Mouse (Mus musculus) layer of hippocampus, adult 9-11 months (tissue): ENCODE measurements around the gene Ikbip.
A peak's percentile ranks its signal among the peaks of the same experiment; 100 is the strongest.

ENCODE experiments used
- DNase-seq: peaks from one replicate; pipeline ENCODE4 v3.0.0; 2022

Gene Ikbip

DNA sequence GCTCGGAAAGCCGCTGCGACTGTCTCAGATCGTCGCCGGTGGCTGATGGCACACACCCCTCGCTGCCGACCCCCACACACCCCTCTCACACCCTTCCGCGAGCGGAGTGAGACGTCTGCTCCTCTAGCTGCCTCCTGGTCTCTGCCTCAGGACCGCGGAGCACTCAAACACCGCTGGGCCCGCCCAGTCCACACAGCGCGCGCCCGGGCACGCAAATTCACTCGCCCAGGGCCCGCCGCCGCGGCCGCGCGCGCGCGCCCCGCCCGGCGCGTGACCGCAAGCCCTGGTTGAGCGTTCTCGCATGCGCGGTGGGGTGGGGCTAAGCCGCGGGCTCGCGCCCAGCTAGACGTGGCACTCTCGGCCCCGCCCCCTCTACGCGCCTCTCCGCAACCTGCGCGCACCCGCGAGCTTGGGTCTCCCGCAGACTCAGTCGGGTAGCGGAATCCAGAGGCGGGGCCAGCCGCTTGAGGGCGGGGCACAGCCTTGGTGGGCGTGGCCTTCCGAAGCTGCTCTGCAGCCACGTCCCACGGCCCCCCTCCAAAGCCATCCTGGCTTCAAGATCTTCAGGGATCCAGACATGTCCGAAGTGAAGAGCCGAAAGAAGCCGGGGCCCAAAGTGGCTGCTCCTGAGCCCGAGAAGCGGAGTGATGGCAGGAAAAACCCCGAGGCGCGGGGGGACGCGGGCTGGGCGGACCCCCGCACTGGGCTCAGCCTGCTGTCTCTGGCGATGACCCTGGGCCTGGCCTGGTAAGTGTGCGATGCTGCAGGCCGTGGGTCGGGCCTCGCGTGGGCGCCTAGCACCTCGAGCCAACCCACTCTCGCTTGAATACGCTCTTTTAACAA is at the start of gene Ikbip, which contains the start of gene Apaf1:
TSS of gene Ikbip (plus strand) at position 391 of the 843 bp plus-strand sequence.
TSS of gene Apaf1 (minus strand) at position 221 of the 843 bp plus-strand sequence.
- peak; percentile 100 for DNase-seq

DNA sequence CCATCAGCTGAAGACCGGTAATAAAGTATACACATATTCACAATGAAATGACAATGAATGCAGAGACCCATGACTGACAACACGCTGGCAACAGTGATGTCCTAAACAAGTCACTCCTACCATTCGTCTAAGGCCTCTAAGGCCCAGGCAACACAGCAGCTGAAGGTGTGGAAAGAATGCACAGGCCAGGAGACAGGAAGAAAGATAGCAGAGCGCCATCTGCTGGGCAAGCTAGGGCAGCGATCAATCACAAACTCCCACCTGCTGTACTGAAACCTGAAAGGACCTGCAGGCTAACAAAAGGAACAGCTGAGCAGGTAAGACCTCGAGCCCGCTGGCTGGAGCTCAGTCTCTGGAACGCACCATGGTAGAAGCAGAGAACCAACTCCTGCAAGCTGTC is 48.8 kb upstream of the Ikbip start:
- peak; percentile 53 for DNase-seq

DNA sequence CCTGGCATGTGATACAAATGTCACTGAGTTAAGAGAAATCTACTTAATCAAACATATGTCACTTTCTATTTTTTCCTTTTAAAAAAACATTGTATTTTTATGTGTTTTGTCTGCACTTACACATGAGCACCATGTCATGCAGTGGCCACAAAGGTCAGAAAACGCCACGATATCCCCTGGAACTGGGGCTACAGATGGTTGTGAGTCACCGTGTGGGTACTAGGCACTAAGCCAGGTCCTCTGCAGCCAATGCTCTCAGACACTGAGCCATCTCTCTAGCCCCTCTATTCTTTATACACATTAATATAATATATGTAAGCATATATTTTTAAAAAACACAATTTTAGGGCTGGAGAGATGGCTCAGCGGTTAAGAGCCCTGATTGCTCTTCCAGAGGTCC is 33.0 kb upstream of the Ikbip start:
- no peak for DNase-seq

DNA sequence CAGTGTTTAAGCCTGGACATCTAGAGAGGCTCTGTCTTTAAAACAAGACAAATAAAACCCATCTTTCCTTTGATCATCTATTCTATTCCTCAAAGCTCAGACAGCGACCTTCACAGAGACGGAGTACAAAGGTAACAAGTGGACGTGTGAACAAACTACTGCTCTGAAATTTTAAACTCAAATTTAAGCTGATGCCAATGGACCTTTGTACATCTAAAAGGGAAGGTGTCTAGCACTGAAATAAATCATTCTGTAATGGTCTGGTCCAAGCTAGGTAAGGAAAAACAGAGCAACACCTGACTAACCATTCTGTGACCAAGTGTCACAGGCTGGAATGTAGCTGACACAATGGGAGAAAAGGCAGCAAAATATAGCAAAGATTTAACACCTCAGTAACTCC is 31.6 kb upstream of the Ikbip start:
- DNase-seq, result no peak

DNA sequence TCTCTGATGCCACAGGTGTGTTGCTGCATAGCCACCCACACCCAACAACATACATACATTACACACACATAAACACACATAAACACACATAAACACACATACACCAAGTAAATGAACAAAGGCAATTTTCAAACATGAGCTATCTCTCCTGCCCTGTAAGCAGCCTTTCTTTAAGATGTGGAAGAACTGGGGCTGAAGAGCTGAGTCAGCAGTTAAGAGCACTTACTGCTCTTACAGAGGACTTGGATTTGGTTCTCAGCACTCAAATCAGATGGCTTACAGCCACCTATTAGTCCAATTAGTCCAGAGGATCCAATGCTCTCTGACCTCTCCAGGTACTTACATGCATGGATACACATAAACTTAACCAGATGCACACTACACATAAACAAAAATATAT is 30.0 kb upstream of the Ikbip start:
- DNase-seq, result no peak

DNA sequence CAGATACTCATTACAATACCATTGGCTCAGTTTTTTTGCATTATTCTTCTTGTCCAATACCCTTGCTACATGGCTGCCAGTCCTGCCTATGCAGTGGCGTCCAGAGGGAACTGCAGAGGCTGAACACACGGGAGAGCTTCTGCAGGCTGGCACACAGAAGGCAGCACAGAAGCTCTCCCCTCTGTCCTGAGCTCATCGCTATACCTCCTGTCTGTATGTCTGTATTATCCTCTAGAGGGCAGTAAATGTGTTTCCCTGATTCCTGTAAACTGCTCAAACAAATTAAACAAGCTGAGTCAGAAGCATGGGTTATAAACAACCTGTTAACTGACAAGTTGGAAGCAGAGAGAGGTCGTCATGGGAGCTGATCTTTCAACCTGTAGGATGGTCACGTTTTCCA is 22.0 kb upstream of the Ikbip start:
- DNase-seq, result peak; percentile 19

DNA sequence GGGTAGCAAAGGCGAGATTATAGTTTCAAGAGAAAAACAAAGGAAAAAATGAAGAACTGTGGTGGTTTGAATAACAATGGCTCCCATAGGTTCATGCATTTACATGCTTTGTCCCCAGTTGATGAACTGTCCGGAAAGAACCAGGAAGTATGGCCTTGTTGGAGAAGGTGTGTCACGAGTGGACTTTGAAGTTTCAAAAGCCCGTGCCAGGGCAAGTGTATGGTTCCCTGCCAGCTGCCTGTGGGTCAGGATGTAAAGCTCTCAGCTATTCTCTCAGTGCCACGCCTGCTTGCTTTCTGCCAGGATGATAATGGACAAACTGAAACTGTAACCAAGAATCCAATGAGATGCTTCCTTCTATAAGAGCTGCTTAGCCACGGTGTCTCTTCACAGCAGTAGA is 20.4 kb upstream of the Ikbip start:
- DNase-seq, result no peak

DNA sequence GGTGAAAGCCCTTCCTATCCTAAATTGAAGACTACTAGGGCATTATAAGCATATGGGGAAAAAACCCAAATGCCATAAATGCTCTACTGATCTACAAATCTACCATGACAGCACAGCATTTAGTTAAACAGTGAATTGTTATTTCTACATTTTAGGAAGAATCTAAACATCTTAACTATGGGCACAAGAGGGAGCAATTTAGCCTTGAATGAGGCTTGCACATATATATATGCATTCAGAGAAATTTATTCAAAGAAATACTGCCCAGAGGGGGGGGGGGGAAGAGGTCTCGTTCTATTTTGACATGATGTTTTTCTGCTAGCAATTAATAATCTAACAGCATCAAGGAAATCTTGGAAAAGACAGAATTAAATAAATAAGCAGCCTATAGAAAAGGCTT is 11.0 kb upstream of the Ikbip start:
- DNase-seq, result no peak

DNA sequence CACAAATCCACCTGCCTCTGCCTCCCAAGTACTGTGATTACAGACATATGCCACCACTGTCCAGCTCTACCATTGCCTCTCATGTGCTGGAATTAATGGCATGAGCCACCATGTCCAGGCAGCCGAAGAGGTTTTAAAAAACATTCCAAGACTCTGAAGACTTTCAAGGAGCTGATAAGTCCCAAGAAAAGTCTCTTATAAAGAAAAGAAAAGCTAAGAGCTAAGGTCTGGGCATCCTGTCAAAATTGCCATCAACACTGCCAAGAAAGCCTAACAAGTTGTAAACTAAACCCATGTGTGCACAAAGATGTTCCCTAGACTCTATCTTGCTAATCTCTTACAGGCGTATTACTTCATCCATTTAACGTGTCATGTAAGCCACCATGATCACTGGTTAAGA is 9.4 kb upstream of the Ikbip start:
- no peak for DNase-seq

DNA sequence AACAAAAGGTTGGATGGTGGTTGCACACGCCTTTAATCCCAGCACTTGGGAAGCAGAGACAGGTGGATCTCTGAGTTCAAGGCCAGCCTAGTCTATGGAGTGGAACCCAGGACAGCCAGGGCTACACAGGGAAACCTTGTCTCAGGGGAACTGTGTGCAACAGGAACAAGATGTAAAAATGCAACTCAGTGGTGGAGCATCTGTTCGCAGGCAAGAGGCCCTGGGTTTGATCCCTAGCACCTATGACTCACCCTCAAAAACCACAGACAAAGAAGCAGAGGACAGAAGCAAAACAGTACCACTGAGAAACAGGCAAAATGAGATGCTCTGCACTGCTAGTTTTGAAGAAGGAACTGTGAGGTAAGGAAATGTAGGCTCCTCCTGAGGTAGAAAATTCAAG is 6.1 kb upstream of the Ikbip start:
- no peak for DNase-seq

DNA sequence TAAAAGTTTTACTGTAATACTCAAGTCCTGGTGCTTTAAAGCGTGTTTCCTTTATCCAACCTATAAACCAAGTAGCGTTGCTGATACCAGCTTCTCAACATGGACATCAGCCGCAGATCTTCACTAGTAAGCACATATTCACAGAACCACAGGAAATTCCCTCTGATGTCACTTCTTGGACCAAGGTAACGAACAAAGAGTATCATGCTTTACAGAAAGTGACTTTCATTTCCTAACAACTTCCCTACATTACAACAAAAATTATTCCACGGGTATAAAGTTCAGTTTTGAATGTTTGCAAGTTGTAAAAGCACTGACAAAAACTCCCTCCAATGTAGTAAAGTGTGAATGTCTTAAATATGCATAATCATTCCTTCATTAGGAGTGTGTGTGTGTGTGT is 2.2 kb upstream of the Ikbip start:
- DNase-seq, result no peak

DNA sequence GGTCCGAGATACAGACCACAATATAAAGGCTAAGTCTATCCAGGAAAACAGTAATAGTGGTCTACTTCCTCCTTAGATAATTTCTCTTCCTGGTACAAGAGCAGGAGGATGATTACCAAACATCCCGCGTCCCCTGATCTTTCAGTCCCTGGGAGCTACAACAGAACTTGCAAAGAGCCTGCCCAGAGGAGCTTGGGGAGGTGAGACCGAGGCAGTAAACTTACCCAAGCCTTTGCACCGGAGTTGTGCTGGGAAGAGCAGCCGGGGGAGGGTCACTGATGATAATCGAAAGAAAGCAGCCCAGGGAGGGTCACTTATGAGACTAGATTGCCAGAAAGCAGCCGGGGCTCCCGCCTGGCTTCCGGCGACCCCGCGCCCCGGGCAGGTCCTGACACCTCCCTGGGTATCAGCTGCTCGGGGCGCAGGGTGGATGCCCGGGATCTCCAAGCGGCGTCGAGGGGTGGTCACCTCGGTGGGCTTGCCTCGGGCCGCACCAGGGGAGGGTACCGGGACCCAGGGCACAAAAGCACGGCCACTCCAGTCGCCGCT is 707 bp upstream of the Ikbip start:
- no peak for DNase-seq

DNA sequence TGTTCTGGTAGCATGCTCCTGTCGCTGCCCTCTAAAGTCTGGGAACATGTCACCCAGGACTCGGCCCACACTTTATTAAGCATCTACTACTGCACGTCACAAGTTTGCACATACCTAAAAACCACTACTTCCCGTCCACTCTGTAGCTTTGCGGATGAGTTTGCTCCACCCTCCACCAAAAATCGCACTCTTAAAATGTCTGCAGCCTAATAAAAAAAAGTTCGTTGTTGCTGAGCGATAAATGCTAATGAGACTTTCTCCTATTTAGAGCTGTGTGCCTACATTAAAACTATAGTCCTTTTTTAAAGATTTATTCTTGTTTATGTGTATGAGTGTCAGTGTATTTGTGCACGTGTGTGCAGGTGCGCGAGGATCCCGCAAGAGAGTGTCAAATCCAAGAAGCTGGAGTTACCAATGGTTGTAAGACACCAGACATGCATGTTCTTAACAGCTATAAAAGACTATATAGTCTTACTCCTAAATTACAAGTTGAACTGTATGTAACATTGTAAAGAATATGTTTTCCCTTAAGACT is 720 bp downstream of the Ikbip start:
- DNase-seq, result no peak

DNA sequence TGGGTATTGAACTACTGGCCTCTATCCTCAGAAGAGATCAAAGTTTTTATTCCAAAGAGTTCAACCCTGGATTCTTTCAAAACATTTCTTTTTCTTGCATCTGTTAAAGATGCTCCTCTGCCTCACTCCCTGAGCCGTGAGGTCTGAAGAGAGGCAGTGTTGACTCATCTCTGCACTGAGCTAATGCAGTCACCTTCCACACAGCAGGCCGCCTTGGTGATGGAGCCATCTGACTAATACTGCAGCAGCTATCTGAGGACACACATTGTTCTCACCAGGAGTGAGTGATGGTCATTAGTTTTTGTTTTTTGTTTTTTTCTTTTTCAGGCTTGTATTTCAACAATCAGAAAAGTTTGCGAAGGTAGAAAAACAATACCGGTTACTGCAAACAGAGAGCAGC is 10.1 kb downstream of the Ikbip start:
- DNase-seq, result no peak

DNA sequence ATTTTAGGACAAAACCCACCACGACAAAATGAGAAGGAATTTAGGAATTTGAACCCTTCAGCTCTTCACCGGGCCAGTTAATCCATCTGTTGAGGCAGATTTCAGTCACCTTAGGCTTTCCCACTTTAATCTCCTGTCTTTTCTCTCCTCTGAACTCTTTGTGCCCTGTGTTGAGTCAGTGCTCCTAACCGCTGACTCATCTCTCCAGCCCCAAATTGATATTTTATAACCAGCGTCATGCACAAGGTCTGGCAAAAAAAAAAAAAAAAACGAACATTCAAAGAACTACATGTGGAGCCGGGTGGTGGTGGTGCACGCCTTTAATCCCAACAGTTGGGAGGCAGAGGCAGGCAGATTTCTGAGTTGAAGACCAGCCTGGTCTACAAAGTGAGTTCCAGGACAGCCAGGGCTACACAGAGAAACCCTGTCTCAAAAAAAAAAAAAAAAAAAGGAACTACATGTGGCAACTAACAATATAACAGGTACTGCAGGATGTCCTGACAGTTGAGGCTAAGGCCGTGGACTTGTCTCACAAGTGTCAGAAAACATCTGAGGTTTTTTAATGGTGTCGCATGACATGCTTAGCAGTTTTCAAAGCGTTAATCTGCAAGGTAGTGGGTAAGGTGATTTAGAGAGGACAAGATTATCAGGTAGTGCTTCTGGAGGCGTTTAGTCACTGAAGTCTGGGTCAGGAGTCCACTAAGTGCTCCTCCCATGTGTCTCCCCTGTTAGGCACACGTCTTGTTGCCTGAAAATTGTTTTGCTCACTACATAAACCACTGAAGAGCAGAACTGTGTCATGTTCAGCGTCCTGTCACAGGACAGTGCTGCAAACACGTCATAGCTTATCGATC is 11.7 kb downstream of the Ikbip start:
- no peak for DNase-seq

DNA sequence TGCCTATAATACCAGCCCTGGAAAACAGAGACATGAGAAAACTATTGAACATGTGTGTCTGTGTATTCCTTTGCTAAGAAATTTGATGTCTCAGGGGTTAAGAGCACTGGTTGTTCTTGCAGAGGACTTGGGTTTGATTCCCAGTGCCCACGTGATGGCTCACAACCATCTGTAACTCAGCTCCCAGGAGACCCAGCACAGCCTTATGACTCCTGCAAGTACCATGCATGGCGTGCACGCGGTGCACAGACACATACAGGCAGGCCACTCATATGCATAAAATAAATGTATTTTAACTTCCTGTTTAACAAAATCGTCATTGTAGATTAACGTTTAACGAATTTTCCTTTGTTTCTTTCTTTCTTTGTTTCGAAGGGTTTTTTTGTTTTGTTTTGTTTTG is 15.3 kb downstream of the Ikbip start:
- DNase-seq, result no peak

DNA sequence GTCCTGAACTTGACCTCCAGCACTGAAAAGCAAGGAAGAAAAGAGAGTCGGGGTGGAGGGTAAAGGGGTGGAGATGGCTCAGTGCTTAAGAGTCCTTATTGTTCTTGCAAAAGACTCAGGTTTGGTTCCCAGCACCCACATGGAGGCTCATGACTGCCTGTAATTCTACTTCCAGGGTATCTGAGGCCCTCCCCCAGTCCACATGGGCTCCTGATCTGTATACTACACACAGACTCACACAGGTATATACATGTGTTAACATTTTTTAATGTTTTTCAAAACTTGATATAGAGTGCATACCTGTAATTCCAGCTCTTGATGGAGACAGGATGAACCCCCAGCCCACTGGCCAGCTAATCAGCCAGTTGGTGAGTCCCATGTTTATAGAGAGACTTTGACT is 17.4 kb downstream of the Ikbip start:
- DNase-seq, result no peak

DNA sequence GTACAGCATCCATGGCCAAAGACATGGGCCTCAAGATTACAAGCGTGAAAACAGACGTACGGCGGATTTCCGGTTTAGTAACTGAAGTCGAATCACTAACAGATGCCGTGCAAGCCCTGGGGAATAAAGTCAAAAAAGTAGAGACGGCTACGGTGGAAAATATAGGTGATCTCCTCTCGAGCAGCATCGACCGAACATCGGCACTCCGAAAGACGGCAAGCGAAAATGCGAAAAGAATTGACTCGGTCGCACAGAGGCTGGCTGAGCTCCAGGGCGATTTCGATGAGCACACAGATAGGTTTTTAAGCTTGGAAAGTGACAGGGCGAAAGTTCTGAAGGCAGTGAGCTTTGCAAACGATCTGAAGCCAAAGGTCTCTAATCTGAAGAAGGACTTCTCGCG is 19.2 kb downstream of the Ikbip start:
- no peak for DNase-seq

DNA sequence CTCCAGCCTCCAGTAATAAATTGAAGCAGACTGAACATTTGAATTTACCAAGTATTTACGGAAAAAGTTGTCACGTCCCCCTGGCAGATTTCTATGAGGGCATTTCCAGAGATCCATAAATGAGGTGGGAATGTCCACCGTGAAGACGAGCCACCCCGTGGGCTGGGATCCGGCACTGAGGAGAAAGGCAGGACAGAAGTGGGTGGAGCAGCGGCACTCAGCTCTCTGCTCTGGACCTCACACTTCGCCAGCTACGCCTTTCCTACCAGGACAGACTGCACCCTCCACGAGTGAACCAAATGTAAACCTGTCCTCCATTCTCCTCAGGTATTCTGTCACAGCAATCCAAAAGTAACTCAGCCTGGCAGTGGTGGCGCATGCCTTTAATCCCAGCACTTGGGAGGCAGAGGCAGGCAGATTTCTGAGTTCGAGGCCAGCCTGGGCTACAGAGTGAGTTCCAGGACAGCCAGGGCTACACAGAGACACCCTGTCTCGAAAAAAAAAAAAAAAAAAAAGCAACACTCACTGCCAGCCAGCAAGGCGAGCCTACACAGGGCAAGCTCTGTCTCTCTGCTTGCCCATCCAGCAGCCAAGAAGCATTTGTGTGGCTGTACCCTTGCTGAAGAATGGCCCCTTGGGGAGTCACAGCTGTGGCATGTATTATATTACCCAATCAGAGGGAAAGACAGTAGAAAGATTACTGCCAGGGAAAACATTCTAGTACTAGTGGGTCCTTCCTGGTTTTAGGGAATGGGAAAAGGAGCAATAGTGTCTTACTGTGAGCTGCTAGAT is 20.3 kb downstream of the Ikbip start:
- no peak for DNase-seq

DNA sequence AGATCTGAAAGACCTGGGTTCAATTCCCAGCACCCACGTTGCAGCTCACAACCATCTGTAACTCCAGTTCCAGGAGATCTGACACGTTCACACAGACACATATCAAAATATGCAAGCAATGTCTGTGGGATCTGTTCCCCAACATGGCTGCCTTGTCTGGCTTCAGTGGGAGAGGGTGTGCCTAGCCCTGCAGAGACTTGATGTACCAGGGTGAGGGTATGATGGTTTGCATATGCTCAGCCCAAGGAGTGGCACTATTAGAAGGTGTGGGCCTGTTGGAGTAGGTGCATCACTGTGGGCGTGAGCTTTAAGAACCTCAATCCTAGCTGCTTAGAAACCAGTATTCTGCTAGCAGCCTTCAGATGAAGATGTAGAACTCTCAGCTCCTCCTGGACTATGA is 23.2 kb downstream of the Ikbip start:
- no peak for DNase-seq

DNA sequence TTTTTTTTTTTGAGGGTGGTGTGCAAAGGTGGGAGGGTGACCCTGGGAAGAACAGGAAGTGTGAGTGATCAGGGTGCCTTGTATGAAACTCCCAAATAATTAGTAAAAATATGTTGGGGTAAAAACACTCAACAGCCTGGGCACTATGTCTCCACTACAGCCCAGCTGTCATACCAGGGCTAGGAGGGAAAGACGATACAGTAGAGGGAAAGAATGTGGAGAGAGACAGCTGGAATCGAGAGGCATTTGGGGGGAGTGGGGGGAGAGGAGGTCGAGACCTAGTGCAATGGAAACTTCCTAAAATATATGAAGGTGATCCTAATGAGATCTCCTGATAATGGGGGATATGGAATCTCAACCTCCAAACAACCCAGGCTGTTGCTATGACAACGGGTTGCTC is 27.1 kb downstream of the Ikbip start:
- DNase-seq, result no peak

DNA sequence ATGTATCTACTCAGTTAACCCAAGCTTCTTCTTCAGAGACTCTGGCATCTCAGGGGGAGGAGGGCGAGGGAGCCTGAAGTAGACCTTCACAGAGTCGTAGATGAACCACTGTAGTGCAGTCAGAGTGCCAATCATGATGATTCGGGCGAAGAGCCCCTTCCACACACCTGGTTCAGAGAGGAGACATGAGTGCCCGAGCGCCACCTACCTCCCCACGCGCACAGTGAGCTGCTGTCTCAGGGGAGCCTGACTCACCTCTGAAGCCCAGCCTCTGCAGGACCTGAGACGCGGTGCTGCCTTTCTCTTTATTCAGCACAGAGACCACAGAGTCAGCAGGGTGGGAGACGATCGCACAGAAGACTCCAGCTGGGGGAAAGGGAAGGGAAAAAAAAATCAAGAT is 34.2 kb downstream of the Ikbip start:
- DNase-seq, result no peak

DNA sequence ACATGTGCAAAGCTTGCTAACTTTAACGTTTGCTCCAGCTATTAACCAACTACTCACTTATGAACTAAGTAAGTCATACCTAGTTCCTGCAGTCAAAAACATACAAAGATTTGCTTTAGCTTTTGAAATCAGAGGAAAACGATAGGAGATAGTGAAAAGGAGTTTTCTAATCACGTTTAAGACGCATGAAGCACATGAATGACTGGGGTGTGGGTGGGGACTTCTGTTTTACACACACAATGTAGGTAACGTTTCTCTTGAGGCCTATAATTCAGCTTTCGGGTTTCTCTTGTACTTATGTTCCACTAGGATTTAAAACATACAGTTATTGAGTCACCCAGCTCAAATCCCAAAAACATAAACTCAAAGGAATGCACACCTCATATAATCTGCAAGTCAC is 39.9 kb downstream of the Ikbip start:
- DNase-seq, result no peak
